Mouse (Mus musculus): ENCODE data around the gene Catsper2.

DNA sequence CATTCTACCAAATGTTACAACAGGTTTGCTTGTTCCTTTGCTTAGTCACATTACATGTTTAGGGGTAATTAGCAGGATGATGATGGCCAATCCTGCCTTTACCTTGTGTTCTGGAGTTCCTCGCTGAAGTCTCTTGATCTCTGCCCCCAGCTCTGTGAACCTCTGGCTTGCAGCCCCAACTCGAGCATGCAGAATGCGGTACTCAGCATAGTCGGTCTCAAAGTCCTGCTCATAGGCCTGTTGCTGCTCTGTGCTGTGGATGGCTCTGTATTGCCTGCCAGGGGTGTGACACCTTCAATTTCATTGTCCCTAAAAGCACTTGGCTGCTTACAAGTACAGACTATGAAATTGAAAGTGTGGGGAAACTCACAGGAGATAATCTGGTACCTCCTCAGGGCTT lies 26.2 kb upstream of the Catsper2 start:
- TF ChIP-seq CTCF (IDR thresholded peaks at IDR 0.05; ENCODE audit: insufficient read depth, low read length), result no peak
- TF ChIP-seq POLR2A (IDR thresholded peaks at IDR 0.05; ENCODE audit: borderline replicate concordance, extremely low read depth, low read depth, low read length), result no peak
